In the genomic region with DNA sequence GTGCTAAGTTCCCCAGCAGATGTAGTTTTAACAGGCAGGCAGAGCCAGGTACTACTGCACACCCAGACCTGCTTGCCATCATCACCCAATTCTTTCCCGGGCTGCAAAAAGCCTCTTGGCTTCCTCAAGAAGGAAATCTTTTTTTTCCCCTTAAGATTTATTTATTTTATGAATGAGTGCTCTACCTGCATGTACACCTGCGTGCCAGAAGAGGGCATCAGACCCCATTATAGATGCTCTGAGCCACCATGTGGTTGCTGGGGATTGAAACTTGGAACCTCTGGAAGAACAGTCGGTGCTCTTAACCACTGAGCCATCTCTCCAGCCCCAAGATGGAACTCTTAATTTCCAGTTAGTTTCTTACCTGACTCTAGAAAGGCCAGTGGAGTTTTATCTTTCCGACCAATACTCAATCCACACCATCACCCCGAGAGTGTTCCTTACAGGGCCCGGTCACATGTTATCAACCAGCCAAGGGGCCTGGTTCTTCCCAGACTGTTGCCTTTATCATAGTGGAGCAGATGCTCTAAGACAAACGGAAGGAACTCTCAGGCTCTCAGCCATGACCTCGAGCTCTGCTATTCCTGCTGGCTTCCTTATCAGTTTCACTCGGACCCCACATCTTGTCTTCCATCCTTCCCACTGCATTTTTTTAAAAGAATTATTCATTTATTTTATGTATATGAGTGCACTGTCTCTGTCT, we compare ENCODE assay signal across 10 mouse cellular contexts. TPM values are rescaled to one million over a fixed set of nuclear protein-coding genes. Genes with fewer than 3 reads are reported as not detected.
DNase-seq lines count a peak whose midpoint lies in the region; TF ChIP-seq lines count a peak whose summit lies in the region.
"Had no signal": no experiment of that assay in that cellular context is flagged by ENCODE, and none has a peak within 500 bp of the region (broad histone marks: within the 10 kb centered on the region; RNA-seq: fewer than 3 reads in every experiment).

No protein-coding gene starts in this region.

- TF ChIP-seq CTCF in cortical plate, adult 2 months (IDR thresholded peaks at IDR 0.05; ENCODE audit: extremely low read depth, insufficient read depth, low read length): peak; percentile 23; the same call in 1 of the 2 replicates
- peak; percentile 42; the same call in 1 of the 2 replicates for TF ChIP-seq CTCF in small intestine, adult 2 months (IDR thresholded peaks at IDR 0.05; ENCODE audit: extremely low read depth, insufficient read length, insufficient replicate concordance, low read depth, low read length)

- intact Hi-C loops in heart, postnatal 10 days (cut with DNase I): no loop called here

- 61% methylated on average over 9 of the region's 9 CpGs for WGBS in heart, embryonic 10.5 days
- 68% methylated on average over 9 of the region's 9 CpGs for WGBS in small intestine, adult 2 months

- TF ChIP-seq POLR2A in cortical plate, adult 2 months (IDR thresholded peaks at IDR 0.05; ENCODE audit: extremely low read depth, insufficient read depth, low read length): no peak
- no peak for TF ChIP-seq POLR2A in small intestine, adult 2 months (IDR thresholded peaks at IDR 0.05; ENCODE audit: low read depth, low read length)

- H3K4me3 ChIP-seq in heart, embryonic 10.5 days: no peak overlapping the region
- H3K4me3 ChIP-seq in cortical plate, adult 2 months (ENCODE audit: insufficient read depth, low read length): no peak overlapping the region
- no peak overlapping the region for H3K4me3 ChIP-seq in small intestine, adult 2 months (ENCODE audit: low read depth, low read length)

- H3K27ac ChIP-seq in heart, embryonic 10.5 days: no peak overlapping the region
- H3K27ac ChIP-seq in cortical plate, adult 2 months (ENCODE audit: insufficient read depth, low read length): no peak overlapping the region
- no peak overlapping the region for H3K27ac ChIP-seq in small intestine, adult 2 months (ENCODE audit: insufficient read depth, low read depth, low read length)
- H3K27ac ChIP-seq: macrophage had no signal

- no peaks in the 10 kb centered on the region for H3K27me3 ChIP-seq in heart, embryonic 10.5 days (ENCODE audit: insufficient read depth, poor library complexity, severe bottlenecking)
- H3K27me3 ChIP-seq in small intestine, adult 2 months (ENCODE audit: control insufficient read depth, insufficient read depth, low read length): no peaks in the 10 kb centered on the region

- H3K36me3 ChIP-seq in heart, embryonic 10.5 days: peaks cover 42% of the 10 kb centered on the region
- H3K36me3 ChIP-seq in small intestine, adult 2 months (ENCODE audit: control insufficient read depth, insufficient read depth, low read length): peaks cover 44% of the 10 kb centered on the region

- peak; percentile 83 for DNase-seq in heart, embryonic 10.5 days (ENCODE audit: low spot score)
- DNase-seq in heart, postnatal 10 days: no peak
- peak; percentile 34 for DNase-seq in retina, postnatal 1 day
- no peak for DNase-seq in retina, embryonic 14.5 days (ENCODE audit: low spot score)
- no peak for DNase-seq in left cerebral cortex, adult 18-20 months (ENCODE audit: low spot score in 2 of 2)
- no peak for DNase-seq in gastrocnemius, adult 18-20 months (ENCODE audit: low spot score)
- DNase-seq: cerebellum, adult 11-12 months had no signal

- no peaks in the 10 kb centered on the region for H3K9me3 ChIP-seq in heart, embryonic 10.5 days

- peaks cover 8% of the 10 kb centered on the region for H3K4me1 ChIP-seq in heart, embryonic 10.5 days
- peaks cover 3% of the 10 kb centered on the region for H3K4me1 ChIP-seq in cortical plate, adult 2 months (ENCODE audit: control insufficient read depth, insufficient read depth, low read length)
- H3K4me1 ChIP-seq in small intestine, adult 2 months (ENCODE audit: control insufficient read depth, insufficient read depth, insufficient read length, low read length): peaks cover 7% of the 10 kb centered on the region; the same call in 1 of the 2 replicates

RNA-seq across cellular contexts. Expression of gene Ccdc32, which starts 4.5 kb away (rescaled TPM):
- 16.3 and 18.5 TPM in 2 replicates for polyA plus RNA-seq in heart, embryonic 10.5 days (2016; fragmentation: Nextera tagmentation; extraction: Ambion mirVana)
- total RNA-seq in heart, postnatal 10 days (2021): 10 to 100 TPM; 12.8 to 17.4 TPM
- 44.3 and 45.1 TPM in 2 replicates for polyA plus RNA-seq in cortical plate, adult 2 months (2012; rRNA removed)
- 3.9 and 10.0 TPM in 2 replicates for polyA plus RNA-seq in small intestine, adult 2 months (2012; rRNA removed)
- total RNA-seq in left cerebral cortex, adult 18-20 months (2021): 10 to 100 TPM; 47.4 to 48.4 TPM
- 1 to 10 TPM; 3.6 to 3.9 TPM for total RNA-seq in gastrocnemius, adult 18-20 months (2021)

RNA-seq across cellular contexts. Expression of gene Rpusd2, which starts 9.9 kb away (rescaled TPM):
- polyA plus RNA-seq in heart, embryonic 10.5 days (2016; fragmentation: Nextera tagmentation; extraction: Ambion mirVana): 5.1 and 6.2 TPM in 2 replicates
- 1 to 10 TPM; 5.6 TPM for total RNA-seq in heart, postnatal 10 days (2021)
- polyA plus RNA-seq in cortical plate, adult 2 months (2012; rRNA removed): 4.8 and 4.9 TPM in 2 replicates
- polyA plus RNA-seq in small intestine, adult 2 months (2012; rRNA removed): 1.1 and 1.9 TPM in 2 replicates
- 1 to 10 TPM; 8.5 to 8.9 TPM for total RNA-seq in left cerebral cortex, adult 18-20 months (2021)
- total RNA-seq in gastrocnemius, adult 18-20 months (2021): 1 to 10 TPM; 2.5 to 3.2 TPM

RNA-seq across cellular contexts. Expression of gene Knl1, which starts 22.2 kb away (rescaled TPM):
- polyA plus RNA-seq in heart, embryonic 10.5 days (2016; fragmentation: Nextera tagmentation; extraction: Ambion mirVana): 36.1 and 36.3 TPM in 2 replicates
- total RNA-seq in heart, postnatal 10 days (2021): 1 to 10 TPM; 6.7 to 9.1 TPM
- 0.04 and 0.08 TPM in 2 replicates for polyA plus RNA-seq in cortical plate, adult 2 months (2012; rRNA removed)
- 0.11 and 0.15 TPM in 2 replicates for polyA plus RNA-seq in small intestine, adult 2 months (2012; rRNA removed)
- under 1 TPM; 0.05 to 0.07 TPM for total RNA-seq in left cerebral cortex, adult 18-20 months (2021)
- under 1 TPM; 0.05 to 0.27 TPM for total RNA-seq in gastrocnemius, adult 18-20 months (2021)

Comparison
In these comparisons a context has a peak if more than half of its experiments do, and no peak if none do; other contexts are left out.
1. DNase-seq: peak in heart, embryonic 10.5 days (single experiment) and retina, postnatal 1 day (single experiment); none in heart, postnatal 10 days (0 of 2), retina, embryonic 14.5 days (single experiment), left cerebral cortex, adult 18-20 months (0 of 2) and gastrocnemius, adult 18-20 months (single experiment).
2. RNA of gene Knl1, which starts 22.2 kb away (total RNA-seq): 6.7 to 9.1 TPM in heart, postnatal 10 days; 0.05 to 0.27 TPM in gastrocnemius, adult 18-20 months and 0.05 to 0.07 TPM in left cerebral cortex, adult 18-20 months; every median in the first group is over 4 times any median in the second.